Mouse (Mus musculus): ENCODE data around the gene Ctbp1. TPM values are rescaled to one million over a fixed set of nuclear protein-coding genes. Genes with fewer than 3 reads are reported as not detected.

Gene Ctbp1
- polyA plus RNA-seq (2016; fragmentation: Nextera tagmentation; extraction: Ambion mirVana): 569 and 584 TPM in 2 replicates

DNA sequence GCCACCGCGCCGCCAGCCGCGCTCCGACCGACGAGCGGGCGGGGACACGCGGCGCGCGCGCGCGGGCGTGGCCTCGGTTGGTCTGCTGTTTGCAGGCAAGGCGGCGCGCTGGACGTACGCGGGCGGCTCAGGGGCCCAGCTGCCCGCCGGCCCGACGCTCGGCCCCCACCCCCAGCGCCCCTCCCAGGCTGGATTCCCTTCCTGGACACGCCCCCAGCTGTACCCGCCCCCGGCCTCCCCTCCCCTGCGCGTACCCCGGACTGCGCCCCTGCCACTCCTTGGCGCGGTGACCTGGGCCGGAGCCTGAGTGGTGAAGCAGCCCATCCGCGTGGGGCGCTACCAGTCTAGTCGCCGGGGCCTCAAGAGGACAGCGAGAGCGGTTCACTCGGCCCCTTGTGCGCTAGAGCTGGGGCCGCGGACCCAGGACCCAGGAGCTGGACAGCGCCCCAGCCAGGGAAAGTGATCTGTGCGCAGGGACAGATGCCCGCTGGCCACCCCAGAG, at the start of gene Ctbp1:
Gene Ctbp1, minus strand, starts transcription at position 42 of the 502 bp plus-strand sequence.
- peak within 1 kb of the TSS; percentile 94 for H3K4me2 ChIP-seq (replicated peaks)
- ATAC-seq (ENCODE audit: low FRiP score, low read depth): peak; percentile 89
- peaks cover 38% of the 10 kb centered on the region for H3K4me1 ChIP-seq
- H3K9me3 ChIP-seq: no peaks in the 10 kb centered on the region
- H3K27ac ChIP-seq: peak within 1 kb of the TSS; percentile 91
- H3K27me3 ChIP-seq (replicated peaks): no peaks in the 10 kb centered on the region
- under 1% methylated on average over 51 of the region's 57 CpGs for WGBS
- H3K4me3 ChIP-seq: peak within 1 kb of the TSS; percentile 80
- H3K9ac ChIP-seq: peak within 1 kb of the TSS; percentile 93
- peaks cover 8% of the 10 kb centered on the region; the same call in 1 of the 2 replicates for H3K36me3 ChIP-seq

DNA sequence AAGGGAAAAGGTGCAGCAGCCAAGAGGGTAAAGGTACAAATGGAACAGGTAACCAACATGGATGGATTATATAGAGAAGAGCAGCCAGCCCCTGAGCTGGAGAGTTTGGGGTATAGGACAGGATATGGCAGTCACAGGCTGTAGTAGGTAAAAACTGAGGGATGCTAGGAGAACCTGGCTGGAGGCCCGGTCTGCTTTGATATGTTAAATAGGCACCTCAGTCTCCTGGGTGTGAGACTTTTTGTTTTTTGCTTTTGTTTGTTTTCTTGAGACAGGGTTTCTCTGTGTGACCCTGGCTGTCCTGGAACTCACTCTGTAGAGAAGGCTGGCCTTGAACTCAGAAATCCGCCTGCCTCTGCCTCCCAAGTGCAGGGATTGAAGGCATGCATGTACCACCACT, 49.7 kb upstream of the Ctbp1 start:
- H3K9me3 ChIP-seq: no peaks in the 10 kb centered on the region
- H3K9ac ChIP-seq: no peak overlapping the region
- H3K27ac ChIP-seq: no peak overlapping the region
- WGBS: 39% methylated on average over 2 of the region's 2 CpGs
- no peak overlapping the region for H3K4me3 ChIP-seq
- no peaks in the 10 kb centered on the region for H3K27me3 ChIP-seq (replicated peaks)
- no peak overlapping the region for H3K4me2 ChIP-seq (replicated peaks)
- ATAC-seq (ENCODE audit: low FRiP score, low read depth): no peak
- H3K4me1 ChIP-seq: no peaks in the 10 kb centered on the region
- no peaks in the 10 kb centered on the region for H3K36me3 ChIP-seq

DNA sequence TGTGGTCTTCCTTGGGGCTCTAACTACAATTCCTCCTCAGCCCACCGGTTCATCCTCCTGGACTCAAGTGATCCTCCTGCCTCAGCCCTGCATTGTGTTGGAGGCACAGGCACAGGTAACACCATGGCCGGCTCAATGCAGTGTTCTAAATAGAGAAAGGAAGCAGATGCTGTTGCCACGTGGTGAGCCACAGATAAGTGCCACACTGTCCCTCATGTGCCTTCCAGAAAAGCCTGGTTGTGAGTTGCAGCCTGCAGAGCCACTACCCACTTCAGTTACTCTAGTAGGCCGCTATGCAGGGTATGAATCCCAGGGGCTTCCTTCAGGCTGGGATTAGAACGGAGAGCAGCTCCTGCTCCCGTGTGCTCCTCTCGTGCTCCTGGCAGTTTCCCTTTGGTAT, 37.4 kb upstream of the Ctbp1 start:
- Histone ChIP-seq H3K36me3 (no peaks in the 10 kb centered on the region), H3K4me1 (no peaks in the 10 kb centered on the region), H3K9me3 (no peaks in the 10 kb centered on the region), H3K9ac (no peak overlapping the region), H3K4me2 (replicated peaks) (no peak overlapping the region), H3K4me3 (no peak overlapping the region), H3K27me3 (replicated peaks) (no peaks in the 10 kb centered on the region), H3K27ac (no peak overlapping the region)
- ATAC-seq (ENCODE audit: low FRiP score, low read depth): no peak
- 86% methylated on average over 7 of the region's 7 CpGs for WGBS

DNA sequence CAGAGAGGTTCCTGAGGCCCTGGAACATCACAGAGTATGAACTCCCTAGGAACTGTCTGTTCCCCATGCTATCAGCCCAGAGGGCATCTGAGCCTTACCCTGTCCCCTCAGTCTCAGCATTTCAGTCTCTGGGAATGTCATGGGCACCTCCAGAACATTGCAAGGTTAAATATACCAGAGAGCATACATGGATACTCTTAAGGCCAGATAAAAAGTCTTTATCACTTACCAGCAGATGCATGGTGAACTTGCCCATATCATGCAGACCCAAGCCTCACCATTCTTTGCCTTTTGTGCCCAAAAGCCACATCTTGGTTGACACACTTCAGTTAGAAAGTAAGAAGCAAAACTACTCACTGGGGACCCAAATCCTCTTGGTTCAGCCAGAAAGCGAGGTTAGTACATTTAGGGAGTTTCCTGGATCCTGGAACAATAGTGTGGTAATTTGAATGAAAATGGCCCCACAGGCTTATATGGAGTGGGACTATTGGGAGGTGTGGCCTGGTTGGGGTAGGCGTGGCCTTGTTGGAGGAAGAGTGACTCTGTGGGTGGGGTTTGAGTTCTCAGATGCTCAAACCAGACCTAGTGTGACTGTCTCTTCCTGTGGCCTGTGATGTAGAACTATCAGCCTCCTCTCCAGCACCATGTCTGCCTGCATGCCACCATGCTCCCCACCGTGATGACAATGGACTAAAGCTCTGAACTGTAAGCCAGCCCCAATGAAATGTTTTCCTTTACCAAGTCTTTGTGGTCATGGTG, 36.1 kb upstream of the Ctbp1 start:
- Histone ChIP-seq H3K4me1 (no peaks in the 10 kb centered on the region), H3K27ac (no peak overlapping the region), H3K9ac (no peak overlapping the region), H3K9me3 (no peaks in the 10 kb centered on the region), H3K27me3 (replicated peaks) (no peaks in the 10 kb centered on the region), H3K4me3 (no peak overlapping the region), H3K4me2 (replicated peaks) (no peak overlapping the region), H3K36me3 (no peaks in the 10 kb centered on the region)
- WGBS: 57% methylated on average over 3 of the region's 3 CpGs
- no peak for ATAC-seq (ENCODE audit: low FRiP score, low read depth)

DNA sequence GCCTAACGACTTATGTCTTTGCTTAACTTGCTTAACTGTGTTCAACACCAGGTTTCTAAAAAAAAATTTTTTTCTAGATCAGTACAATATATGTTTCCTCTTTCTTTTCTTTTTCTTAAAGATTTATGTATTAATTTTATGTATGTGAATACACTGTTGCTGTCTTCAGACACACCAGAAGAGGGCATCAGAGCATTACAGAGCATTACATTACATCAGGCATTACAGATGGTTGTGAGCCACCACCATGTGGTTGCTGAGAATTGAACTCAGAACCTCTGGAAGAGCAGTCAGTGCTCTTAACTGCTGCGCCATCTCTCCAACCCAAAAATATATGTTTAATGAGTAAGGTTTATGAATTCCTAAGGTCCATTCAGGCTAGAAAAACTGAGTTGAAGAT, 27.0 kb upstream of the Ctbp1 start:
- Histone ChIP-seq H3K4me1 (no peaks in the 10 kb centered on the region), H3K27me3 (replicated peaks) (no peaks in the 10 kb centered on the region), H3K27ac (no peak overlapping the region), H3K36me3 (no peaks in the 10 kb centered on the region), H3K9me3 (no peaks in the 10 kb centered on the region), H3K9ac (no peak overlapping the region), H3K4me2 (replicated peaks) (no peak overlapping the region), H3K4me3 (no peak overlapping the region)
- ATAC-seq (ENCODE audit: low FRiP score, low read depth): no peak
- 90% methylated on average over 2 of the region's 2 CpGs for WGBS

DNA sequence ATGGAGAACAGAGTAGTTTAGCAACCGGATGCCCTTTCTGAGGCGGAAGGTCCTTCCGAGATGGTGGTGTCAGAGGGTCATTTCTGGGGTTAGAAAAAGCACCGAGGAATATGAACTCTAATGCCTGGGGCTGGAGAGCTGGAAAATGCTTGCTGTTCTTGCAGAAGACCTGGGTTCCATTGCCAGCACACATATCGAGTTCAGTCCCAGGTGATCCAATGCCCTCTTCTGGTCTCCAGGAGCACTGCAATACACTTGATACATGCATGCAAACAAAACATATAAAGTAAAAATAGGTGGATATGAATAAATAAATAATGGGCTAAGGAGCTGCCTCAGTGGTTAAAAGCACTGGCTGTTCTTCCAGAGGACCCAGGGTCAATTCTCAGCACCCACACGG, 22.4 kb upstream of the Ctbp1 start:
- Histone ChIP-seq H3K27me3 (replicated peaks) (no peaks in the 10 kb centered on the region), H3K9me3 (no peaks in the 10 kb centered on the region), H3K9ac (no peak overlapping the region), H3K4me3 (no peak overlapping the region), H3K36me3 (no peaks in the 10 kb centered on the region), H3K4me1 (no peaks in the 10 kb centered on the region), H3K4me2 (replicated peaks) (no peak overlapping the region), H3K27ac (no peak overlapping the region)
- no peak for ATAC-seq (ENCODE audit: low FRiP score, low read depth)
- WGBS: 75% methylated on average over 6 of the region's 6 CpGs

DNA sequence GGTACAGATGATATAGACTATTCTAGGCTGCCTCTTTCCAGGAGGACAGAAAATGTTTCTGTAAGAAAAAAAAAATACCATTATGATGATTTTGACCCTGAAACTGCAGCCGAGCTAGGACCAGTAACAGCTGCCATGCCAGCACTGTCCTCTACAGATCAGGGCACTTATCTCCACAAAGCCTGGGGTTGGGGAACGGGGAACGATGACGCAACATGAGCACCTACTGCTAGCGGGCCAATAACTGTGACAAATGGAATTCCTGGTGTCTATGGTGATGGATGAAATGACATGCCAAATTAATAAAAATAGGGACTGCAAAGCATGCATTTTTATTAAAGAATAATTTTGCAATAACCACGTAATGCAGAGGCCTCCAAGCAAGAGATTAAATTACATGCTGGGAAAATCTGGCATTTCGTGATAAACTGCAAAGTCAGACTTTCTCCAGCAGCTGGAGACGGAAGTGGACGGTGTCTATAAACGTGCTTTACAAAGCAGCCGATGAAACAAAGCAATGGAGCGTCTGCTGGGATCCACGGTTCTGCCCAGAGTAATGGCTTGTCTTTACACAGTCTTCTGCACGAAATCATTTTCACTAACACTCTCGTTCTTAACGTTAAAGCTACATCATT, 19.1 kb upstream of the Ctbp1 start:
- no peak for ATAC-seq (ENCODE audit: low FRiP score, low read depth)
- 28% methylated on average over 16 of the region's 16 CpGs for WGBS
- H3K9me3 ChIP-seq: no peaks in the 10 kb centered on the region
- no peak overlapping the region for H3K9ac ChIP-seq
- H3K4me3 ChIP-seq: no peak overlapping the region
- no peaks in the 10 kb centered on the region for H3K4me1 ChIP-seq
- no peaks in the 10 kb centered on the region for H3K36me3 ChIP-seq
- no peak overlapping the region for H3K4me2 ChIP-seq (replicated peaks)
- H3K27me3 ChIP-seq (replicated peaks): no peaks in the 10 kb centered on the region
- H3K27ac ChIP-seq: no peak overlapping the region

DNA sequence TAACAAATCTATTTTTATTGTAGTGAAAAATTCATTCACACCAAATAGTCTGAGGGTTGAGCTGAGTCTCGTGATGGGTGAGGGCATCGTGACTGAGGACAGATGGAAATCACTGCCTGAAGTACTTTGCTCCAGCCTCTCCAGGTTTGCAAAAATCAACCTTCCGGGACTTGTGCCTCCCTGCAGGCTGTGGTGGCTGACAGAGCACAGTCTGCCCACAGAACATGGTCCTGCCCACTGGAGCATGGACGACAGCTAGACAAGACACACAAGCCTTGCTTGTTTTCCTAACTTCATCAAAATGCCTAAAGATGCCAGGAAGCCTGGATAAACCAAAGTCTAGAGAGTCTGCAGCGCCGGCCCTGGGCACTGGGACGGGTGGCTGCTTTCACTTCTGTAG, 9.2 kb upstream of the Ctbp1 start:
- H3K27ac ChIP-seq: no peak overlapping the region

DNA sequence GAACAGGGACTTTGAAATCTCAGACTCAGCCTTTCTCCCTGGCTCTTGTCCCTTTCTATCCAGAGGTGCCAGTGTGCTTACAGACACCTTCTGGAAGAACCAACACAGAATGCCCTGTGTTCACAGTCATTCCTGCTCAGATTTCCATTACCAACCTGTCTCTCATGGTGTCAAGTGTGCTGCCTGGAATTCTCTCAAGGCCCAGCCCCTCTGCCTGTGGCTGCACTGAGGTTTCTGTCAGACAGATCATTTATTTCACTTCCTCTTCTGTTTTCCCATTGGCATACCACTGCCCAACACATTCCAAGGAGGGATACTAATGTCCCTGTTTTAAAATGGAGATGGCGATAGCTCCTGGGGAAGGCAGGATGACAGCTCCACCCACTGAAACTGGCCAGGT, 6.6 kb upstream of the Ctbp1 start:
- Histone ChIP-seq H3K9me3 (no peaks in the 10 kb centered on the region), H3K27me3 (replicated peaks) (no peaks in the 10 kb centered on the region), H3K4me1 (no peaks in the 10 kb centered on the region), H3K9ac (0 out of 2 replicates have a peak overlapping the region, but pooled peaks have one; percentile 3), H3K4me2 (replicated peaks) (no peak overlapping the region), H3K36me3 (no peaks in the 10 kb centered on the region), H3K4me3 (no peak overlapping the region), H3K27ac (no peak overlapping the region)
- no peak for ATAC-seq (ENCODE audit: low FRiP score, low read depth)
- 79% methylated on average over 1 of the region's 1 CpGs for WGBS

More for the DNA sequence above, 9.2 kb upstream of the Ctbp1 start:
- Histone ChIP-seq H3K4me3 (no peak overlapping the region), H3K9ac (no peak overlapping the region), H3K36me3 (no peaks in the 10 kb centered on the region), H3K9me3 (no peaks in the 10 kb centered on the region), H3K27me3 (replicated peaks) (no peaks in the 10 kb centered on the region), H3K4me1 (no peaks in the 10 kb centered on the region), H3K4me2 (replicated peaks) (no peak overlapping the region)
- 75% methylated on average over 7 of the region's 7 CpGs for WGBS
- ATAC-seq (ENCODE audit: low FRiP score, low read depth): no peak

DNA sequence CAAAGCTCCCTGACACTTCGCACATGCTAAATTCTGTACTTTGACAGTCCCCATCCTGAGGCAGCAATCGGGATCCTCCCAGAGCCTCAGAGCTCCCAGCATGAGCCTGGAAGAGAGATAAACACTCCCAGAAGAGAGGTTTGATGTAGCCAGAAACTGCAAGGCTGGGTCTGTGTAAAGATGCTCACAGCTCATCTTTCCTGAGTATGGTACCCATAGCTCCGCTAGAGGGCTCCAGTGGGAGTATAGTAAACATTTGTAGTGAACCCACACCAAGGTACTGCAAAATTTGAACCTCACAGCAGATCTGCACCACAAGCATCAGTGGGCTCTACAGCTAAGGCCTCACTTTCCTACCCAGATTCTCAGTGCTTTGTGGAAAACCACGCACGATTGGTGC, 4.2 kb upstream of the Ctbp1 start:
- Histone ChIP-seq H3K36me3 (no peaks in the 10 kb centered on the region), H3K9ac (no peak overlapping the region), H3K27me3 (replicated peaks) (no peaks in the 10 kb centered on the region), H3K27ac (no peak overlapping the region), H3K4me3 (no peak overlapping the region), H3K4me2 (replicated peaks) (no peak overlapping the region), H3K9me3 (no peaks in the 10 kb centered on the region), H3K4me1 (peaks cover 4% of the 10 kb centered on the region; the same call in 1 of the 2 replicates)
- no peak for ATAC-seq (ENCODE audit: low FRiP score, low read depth)
- WGBS: 54% methylated on average over 5 of the region's 5 CpGs

DNA sequence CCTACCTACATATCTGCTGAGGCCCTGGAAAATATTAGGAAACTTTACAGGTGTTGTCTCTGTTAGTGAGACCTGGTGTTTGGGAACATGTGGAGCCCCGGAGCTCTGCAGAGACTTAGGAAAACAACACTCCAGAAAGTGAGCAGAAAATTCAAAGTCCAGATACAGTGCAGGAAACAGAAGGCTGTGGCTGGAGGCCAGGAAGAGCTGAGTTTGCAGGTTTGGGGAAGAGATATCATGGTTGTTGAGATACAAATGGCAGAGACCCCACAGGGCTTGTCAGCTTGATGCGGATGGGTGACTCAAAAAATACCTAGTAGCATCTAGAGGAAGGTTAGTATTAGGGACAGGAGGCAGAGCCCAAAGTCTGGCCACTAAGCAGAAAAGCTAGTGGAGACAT, 2.5 kb upstream of the Ctbp1 start:
- Histone ChIP-seq H3K9me3 (no peaks in the 10 kb centered on the region), H3K4me1 (peaks cover 20% of the 10 kb centered on the region), H3K9ac (no peak overlapping the region), H3K36me3 (peaks cover 4% of the 10 kb centered on the region; the same call in 1 of the 2 replicates), H3K4me3 (no peak overlapping the region), H3K27me3 (replicated peaks) (no peaks in the 10 kb centered on the region), H3K4me2 (replicated peaks) (no peak overlapping the region), H3K27ac (no peak overlapping the region)
- WGBS: 81% methylated on average over 2 of the region's 2 CpGs
- no peak for ATAC-seq (ENCODE audit: low FRiP score, low read depth)

DNA sequence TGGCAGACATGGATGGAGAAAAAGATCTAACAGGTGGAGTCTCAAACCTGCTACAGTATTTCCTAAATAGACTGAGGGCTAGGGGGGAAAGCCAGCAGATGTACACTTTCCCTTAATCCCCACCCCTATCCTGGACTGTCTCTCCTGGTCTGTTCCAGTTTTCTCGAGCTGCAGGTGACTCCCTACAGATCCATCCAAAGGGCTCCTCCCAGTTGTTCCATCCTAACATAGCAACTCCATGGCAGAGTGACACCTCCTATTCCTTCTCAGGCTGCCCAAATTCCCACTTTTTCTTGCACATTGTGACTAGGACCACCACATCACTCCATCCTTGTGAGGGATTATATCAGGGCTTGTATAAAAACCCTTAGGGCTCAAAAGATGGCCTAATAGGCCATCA, 960 bp upstream of the Ctbp1 start:
- peaks cover 34% of the 10 kb centered on the region for H3K4me1 ChIP-seq
- H3K9me3 ChIP-seq: no peaks in the 10 kb centered on the region
- H3K9ac ChIP-seq: no peak overlapping the region
- ATAC-seq (ENCODE audit: low FRiP score, low read depth): no peak
- peak overlapping the region; percentile 94 for H3K4me2 ChIP-seq (replicated peaks)
- WGBS: 25% methylated on average over 1 of the region's 1 CpGs
- H3K36me3 ChIP-seq: peaks cover 8% of the 10 kb centered on the region; the same call in 1 of the 2 replicates
- no peak overlapping the region for H3K27ac ChIP-seq
- no peaks in the 10 kb centered on the region for H3K27me3 ChIP-seq (replicated peaks)
- H3K4me3 ChIP-seq: no peak overlapping the region

Measured in neural tube, embryonic 12.5 days (tissue).